Mouse (Mus musculus) C2C12 (cell line): ENCODE measurements around the gene Lin28a.

Experiments
- CTCF ChIP-seq: IDR thresholded peaks from one replicate; pipeline ENCODE4 v1.5.1; 2011; ENCODE audit not compliant: control insufficient read depth, insufficient read depth, insufficient read length
- MYOD1 ChIP-seq: IDR thresholded peaks from one replicate; pipeline ENCODE4 v1.6.1; 2011; ENCODE audit warnings: low read depth; ENCODE audit not compliant: control insufficient read depth, insufficient read length
- MYOG ChIP-seq: IDR thresholded peaks from one replicate; pipeline ENCODE4 v1.6.1; 2011; ENCODE audit not compliant: control insufficient read depth, insufficient read length; ENCODE audit errors: extremely low read depth
- USF1 ChIP-seq: IDR thresholded peaks from one replicate; pipeline ENCODE4 v1.6.1; 2011; ENCODE audit warnings: low read depth, mild to moderate bottlenecking, control low read depth, moderate library complexity

DNA sequence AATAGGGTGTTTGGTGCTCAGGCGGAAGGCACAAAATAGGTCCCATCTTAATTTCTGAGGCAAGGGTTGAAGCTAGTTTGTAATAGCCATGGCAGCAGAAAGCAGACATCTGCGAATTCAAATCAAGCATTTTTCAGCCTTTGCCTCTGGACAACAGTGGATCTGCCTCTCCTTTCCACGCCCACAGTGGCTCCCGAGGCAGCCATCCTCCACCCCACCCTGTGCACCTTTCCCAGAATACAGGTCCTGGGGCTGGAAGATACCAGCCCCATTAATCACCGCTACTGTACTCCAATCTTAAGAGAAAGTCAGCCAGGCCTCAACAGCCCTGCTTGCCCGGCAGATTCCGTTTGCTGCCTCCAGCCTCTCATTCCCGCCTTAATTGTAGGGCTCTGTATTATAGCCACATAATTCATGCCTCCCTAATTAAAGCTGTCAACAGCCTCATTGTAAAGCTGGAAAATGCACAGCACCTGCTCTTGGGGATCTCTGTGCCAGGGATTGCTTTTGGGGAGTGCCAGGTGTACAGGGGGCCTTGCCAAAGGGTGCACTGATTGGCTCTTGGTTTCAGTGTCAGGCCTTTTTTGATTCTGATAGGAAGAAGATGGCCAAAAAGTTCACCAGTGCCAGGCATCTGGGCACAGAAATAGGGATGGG is 49.4 kb downstream of the Lin28a start:
- TF ChIP-seq MYOG (no peak), CTCF (no peak), MYOD1 (no peak), USF1 (no peak)
